ENCODE assay signal across 15 mouse cellular contexts in the genomic region with DNA sequence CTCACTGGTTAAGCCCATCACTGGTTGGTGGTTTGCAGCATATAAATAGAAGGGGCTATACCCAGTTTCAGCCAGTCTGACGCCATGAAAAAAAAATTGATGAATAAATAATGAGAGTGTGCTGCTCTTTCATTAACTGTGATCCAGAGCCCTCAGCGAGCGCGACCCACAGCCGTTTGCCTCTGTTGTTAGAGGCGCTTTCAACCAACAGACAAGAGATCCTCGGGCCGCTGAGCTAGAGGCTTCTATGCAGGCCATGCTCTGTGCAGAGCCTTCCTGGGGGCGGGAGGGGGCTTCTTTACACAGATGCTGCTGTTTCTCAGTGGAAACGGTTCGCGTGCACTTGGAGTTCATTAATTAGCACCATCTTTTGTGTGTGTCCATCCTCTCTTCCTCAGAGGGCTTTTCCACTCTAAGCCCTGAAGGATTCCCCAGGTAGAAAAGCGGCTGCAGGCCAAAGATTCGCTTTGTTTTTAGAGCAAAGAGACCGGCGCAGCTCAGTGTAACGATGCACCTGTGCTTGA.
DNase-seq lines count a peak whose midpoint lies in the region; ATAC-seq lines count a peak whose summit lies in the region.
"Had no signal": no experiment of that assay in that cellular context is flagged by ENCODE, and none has a peak within 500 bp of the region (broad histone marks: within the 10 kb centered on the region; RNA-seq: fewer than 3 reads in every experiment).

No protein-coding gene starts in this region.

- 42% methylated on average over 17 of the region's 17 CpGs for WGBS in neural tube, embryonic 13.5 days
- WGBS in forebrain, embryonic 14.5 days = 23% methylated on average over 17 of the region's 17 CpGs
- 61% methylated on average over 17 of the region's 17 CpGs for WGBS in midbrain, embryonic 11.5 days

- no peak for DNase-seq in neural tube, embryonic 10.5 days (ENCODE audit: extremely low spot score, low spot score)
- DNase-seq in forebrain, embryonic 14.5 days (ENCODE audit: low spot score) = peak; percentile 56
- DNase-seq in midbrain, embryonic 11.5 days (ENCODE audit: low spot score, missing footprints) = no peak
- DNase-seq in cerebellum, postnatal 14 days = no peak
- DNase-seq in cerebellum, adult 18-20 months = no peak
- no peak for DNase-seq in c-Kit-positive CD71-positive TER-119-positive erythroid progenitor cells, embryonic 14.5 days (ENCODE audit: low spot score)
- DNase-seq: cerebellum, adult 9-10 months; heart, postnatal 36 days; lung, postnatal 36 days had no signal

- no peaks in the 10 kb centered on the region for H3K27me3 ChIP-seq in neural tube, embryonic 13.5 days
- no peaks in the 10 kb centered on the region for H3K27me3 ChIP-seq in forebrain, embryonic 14.5 days (replicated peaks; ENCODE audit: control insufficient read depth, insufficient read depth, low read length)
- no peaks in the 10 kb centered on the region for H3K27me3 ChIP-seq in midbrain, embryonic 11.5 days (ENCODE audit: control insufficient read depth, insufficient read depth, low read length)

- H3K9me3 ChIP-seq in neural tube, embryonic 13.5 days = no peaks in the 10 kb centered on the region
- no peaks in the 10 kb centered on the region for H3K9me3 ChIP-seq in forebrain, embryonic 14.5 days (replicated peaks; ENCODE audit: control insufficient read depth, low read length)
- no peaks in the 10 kb centered on the region for H3K9me3 ChIP-seq in midbrain, embryonic 11.5 days (ENCODE audit: control insufficient read depth, low read length)
- H3K9me3 ChIP-seq: embryonic facial prominence, embryonic 12.5 days had no signal

- peaks cover 10% of the 10 kb centered on the region for H3K4me1 ChIP-seq in neural tube, embryonic 13.5 days (replicated peaks)
- H3K4me1 ChIP-seq in forebrain, embryonic 14.5 days (ENCODE audit: control insufficient read depth, insufficient read depth, low read length) = 0 out of 2 replicates have a peak, but pooled peaks cover 3% of the 10 kb centered on the region
- no peaks in the 10 kb centered on the region for H3K4me1 ChIP-seq in midbrain, embryonic 11.5 days (ENCODE audit: control insufficient read depth, insufficient read depth, low read length)

- H3K4me3 ChIP-seq in neural tube, embryonic 13.5 days = no peak overlapping the region
- no peak overlapping the region for H3K4me3 ChIP-seq in forebrain, embryonic 14.5 days (ENCODE audit: low read depth, low read length)
- no peak overlapping the region for H3K4me3 ChIP-seq in midbrain, embryonic 11.5 days (ENCODE audit: low read depth, low read length)
- H3K4me3 ChIP-seq: embryonic facial prominence, embryonic 12.5 days had no signal

- H3K27ac ChIP-seq in neural tube, embryonic 13.5 days (replicated peaks) = peak overlapping the region; percentile 46; the same call in 1 of the 2 replicates
- no peak overlapping the region for H3K27ac ChIP-seq in forebrain, embryonic 14.5 days (ENCODE audit: low read depth, low read length)
- no peak overlapping the region for H3K27ac ChIP-seq in midbrain, embryonic 11.5 days (ENCODE audit: low read depth, low read length)
- H3K27ac ChIP-seq: embryonic facial prominence, embryonic 12.5 days; kidney, postnatal 0 days; stomach, postnatal 0 days had no signal

- no peaks in the 10 kb centered on the region for H3K36me3 ChIP-seq in neural tube, embryonic 13.5 days
- H3K36me3 ChIP-seq in forebrain, embryonic 14.5 days (ENCODE audit: control insufficient read depth, insufficient read depth, low read length) = no peaks in the 10 kb centered on the region
- H3K36me3 ChIP-seq in midbrain, embryonic 11.5 days (ENCODE audit: control insufficient read depth, insufficient read depth, low read length) = no peaks in the 10 kb centered on the region
- H3K36me3 ChIP-seq: embryonic facial prominence, embryonic 12.5 days; G1E had no signal

- no peak overlapping the region for H3K4me2 ChIP-seq in neural tube, embryonic 13.5 days
- H3K4me2 ChIP-seq in forebrain, embryonic 14.5 days (ENCODE audit: low read length) = peak overlapping the region; percentile 11; the same call in 1 of the 2 replicates
- no peak overlapping the region for H3K4me2 ChIP-seq in midbrain, embryonic 11.5 days
- H3K4me2 ChIP-seq: embryonic facial prominence, embryonic 12.5 days had no signal

- H3K9ac ChIP-seq in neural tube, embryonic 13.5 days = no peak overlapping the region
- H3K9ac ChIP-seq in forebrain, embryonic 14.5 days (ENCODE audit: low read length) = 0 out of 2 replicates have a peak overlapping the region, but pooled peaks have one; percentile 6
- H3K9ac ChIP-seq in midbrain, embryonic 11.5 days (ENCODE audit: low read length) = no peak overlapping the region
- H3K9ac ChIP-seq: embryonic facial prominence, embryonic 12.5 days had no signal

- ATAC-seq in neural tube, embryonic 13.5 days (ENCODE audit: low read depth) = no peak
- ATAC-seq in forebrain, embryonic 14.5 days = peak; percentile 46; the same call in 1 of the 2 replicates
- ATAC-seq in midbrain, embryonic 11.5 days (ENCODE audit: low FRiP score) = peak; percentile 33; the same call in 1 of the 2 replicates
- ATAC-seq: intestine, embryonic 16.5 days had no signal
